Mouse (Mus musculus) splenic B cell, adult 2 months (primary cell): Measurements from ENCODE around the gene Nup153.

Experiments
- DNase-seq: peaks from one replicate; pipeline ENCODE4 v3.0.0-alpha.2; 2011; ENCODE audit warnings: low read depth, low spot score
- H3K27me3 ChIP-seq: 2 replicates; pipeline ENCODE4 v1.6.1; 2012; ENCODE audit warnings: mild to moderate bottlenecking, low read length, moderate library complexity, mixed read lengths; ENCODE audit not compliant: control insufficient read depth, poor library complexity, insufficient read depth, severe bottlenecking
- H3K36me3 ChIP-seq: 2 replicates; pipeline ENCODE4 v1.6.1; 2012; ENCODE audit warnings: mild to moderate bottlenecking, low read length, moderate library complexity, mixed read lengths; ENCODE audit not compliant: control insufficient read depth, poor library complexity, insufficient read depth, severe bottlenecking

The Nup153 gene

GRCm38 (mm10) chr13:46669048-46669619, 58.6 kb downstream of the Nup153 start, which contains the start of gene Fam8a1:
Fam8a1 (plus strand) TSS chr13:46669522.
- Histone ChIP-seq H3K36me3 (no peaks in the 10 kb centered on the region), H3K27me3 (peaks cover 1% of the 10 kb centered on the region; the same call in 1 of the 2 replicates)
- peak; percentile 92 for DNase-seq

- Histone ChIP-seq H3K27me3 (no peaks in the 10 kb centered on the region), H3K36me3 (no peaks in the 10 kb centered on the region)
- DNase-seq, result peak; percentile 71
Measured at GRCm38 (mm10) chr13:46663461-46663964, 64.2 kb downstream of the Nup153 start.

DNA sequence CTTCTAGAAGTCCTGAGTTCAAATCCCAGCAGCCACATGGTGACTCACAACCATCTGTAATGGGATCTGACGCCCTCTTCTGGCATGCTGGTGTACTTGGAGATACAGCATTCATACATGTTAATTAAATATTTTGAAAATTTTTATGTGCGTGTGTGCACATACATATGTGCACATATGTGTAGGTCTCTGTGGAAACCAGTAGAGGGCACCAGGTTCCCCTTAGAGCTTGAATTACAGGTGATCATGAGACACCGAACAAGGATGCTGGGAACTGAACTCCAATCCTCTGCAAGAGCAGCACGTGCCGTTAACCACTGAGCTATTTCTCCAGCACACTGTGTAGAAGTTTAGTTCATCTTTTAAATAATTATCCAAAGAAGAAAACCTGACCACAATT, 68.5 kb downstream of the Nup153 start:
- no peak for DNase-seq
- Histone ChIP-seq H3K27me3 (no peaks in the 10 kb centered on the region), H3K36me3 (no peaks in the 10 kb centered on the region)

- DNase-seq, result no peak
- Histone ChIP-seq H3K27me3 (no peaks in the 10 kb centered on the region), H3K36me3 (no peaks in the 10 kb centered on the region)
Measured at GRCm38 (mm10) chr13:46654566-46654965, 73.2 kb downstream of the Nup153 start.

DNA sequence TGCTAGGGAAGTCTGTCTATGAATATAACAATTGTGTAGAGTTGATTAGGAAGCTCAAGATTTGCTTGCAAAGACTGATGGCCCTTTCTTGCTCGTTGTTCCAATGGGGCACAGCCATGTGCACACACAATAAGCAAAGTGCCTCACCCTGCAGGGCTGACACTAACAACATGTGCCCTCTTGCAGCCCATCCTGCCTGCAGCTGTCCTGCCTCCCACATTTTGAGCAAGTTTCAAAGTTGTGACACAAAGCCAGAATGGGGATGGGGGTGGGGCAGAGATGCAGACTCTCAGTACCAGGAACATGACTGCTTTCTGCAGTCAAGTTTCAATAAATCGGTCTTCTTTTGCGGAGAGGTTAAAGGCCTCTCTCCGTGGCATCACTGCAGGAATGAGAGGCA, 74.1 kb downstream of the Nup153 start:
- Histone ChIP-seq H3K27me3 (no peaks in the 10 kb centered on the region), H3K36me3 (no peaks in the 10 kb centered on the region)
- no peak for DNase-seq

DNA sequence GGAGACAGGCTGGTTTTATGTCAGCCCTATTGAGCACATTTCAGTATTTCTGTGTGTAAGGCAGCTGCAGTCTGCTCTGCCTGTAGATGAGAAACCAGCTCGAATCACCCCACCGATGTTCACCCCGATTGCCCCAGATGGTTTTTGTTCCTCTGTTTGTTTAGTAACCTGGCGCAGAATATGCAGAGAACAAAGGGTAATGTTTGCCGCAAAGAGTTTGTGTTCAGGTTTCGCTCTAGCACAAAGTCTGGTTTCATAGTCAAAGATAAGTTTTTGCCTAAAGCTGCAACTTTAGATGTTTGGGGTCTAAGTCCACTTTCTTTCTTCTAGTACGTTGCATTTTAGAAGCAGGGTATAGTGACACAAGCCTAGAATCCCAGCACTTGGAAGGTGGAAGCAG, 75.1 kb downstream of the Nup153 start:
- H3K27me3 ChIP-seq, result no peaks in the 10 kb centered on the region
- no peaks in the 10 kb centered on the region for H3K36me3 ChIP-seq
- no peak for DNase-seq

DNA sequence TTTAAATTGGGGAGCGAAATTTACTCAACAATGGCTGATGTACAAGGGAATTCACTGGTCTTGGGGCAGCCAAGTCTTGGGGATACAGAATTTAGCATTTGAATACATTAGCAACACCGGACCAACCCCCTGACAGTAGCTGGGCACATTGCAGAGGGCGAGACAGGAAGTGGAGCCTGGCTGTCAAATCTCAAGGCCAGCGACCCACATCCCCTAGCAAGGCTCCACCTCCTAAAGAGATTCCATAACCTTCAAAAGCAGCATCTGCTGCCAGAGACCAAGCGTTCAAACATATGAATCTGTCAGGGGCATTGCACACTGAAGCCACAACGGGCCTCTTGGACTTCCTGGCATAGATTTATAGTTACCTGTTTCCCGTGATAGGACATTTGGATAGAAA, 75.9 kb downstream of the Nup153 start:
- H3K27me3 ChIP-seq, result no peaks in the 10 kb centered on the region
- DNase-seq, result no peak
- no peaks in the 10 kb centered on the region for H3K36me3 ChIP-seq

- Histone ChIP-seq H3K36me3 (no peaks in the 10 kb centered on the region), H3K27me3 (no peaks in the 10 kb centered on the region)
- DNase-seq, result no peak
Measured at GRCm38 (mm10) chr13:46645476-46645875, 82.3 kb downstream of the Nup153 start.

- DNase-seq, result no peak
- no peaks in the 10 kb centered on the region for H3K36me3 ChIP-seq
- H3K27me3 ChIP-seq, result no peaks in the 10 kb centered on the region
Measured at GRCm38 (mm10) chr13:46644175-46644574, 83.6 kb downstream of the Nup153 start.

DNA sequence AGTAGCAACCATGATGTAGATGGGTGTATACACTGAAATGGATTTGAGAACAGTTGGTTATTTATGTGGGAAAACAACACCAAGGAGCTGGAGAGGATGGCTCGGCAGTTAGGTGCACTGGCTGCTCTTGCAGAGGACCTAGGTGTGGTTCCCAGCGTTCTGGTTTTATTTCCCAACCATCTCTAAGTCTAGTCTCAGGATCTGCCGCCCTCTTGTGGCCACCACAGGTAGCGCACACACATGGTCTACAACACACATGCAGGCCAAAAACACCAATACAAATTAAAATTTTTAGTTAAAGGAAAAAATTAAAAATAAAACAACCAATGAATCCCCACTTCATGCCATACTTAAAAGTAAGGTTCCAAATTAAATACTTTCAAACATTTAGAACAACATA, 85.4 kb downstream of the Nup153 start:
- Histone ChIP-seq H3K36me3 (no peaks in the 10 kb centered on the region), H3K27me3 (no peaks in the 10 kb centered on the region)
- peak; percentile 27 for DNase-seq

- Histone ChIP-seq H3K36me3 (no peaks in the 10 kb centered on the region), H3K27me3 (no peaks in the 10 kb centered on the region)
- DNase-seq, result no peak
Measured at GRCm38 (mm10) chr13:46640608-46641468, 86.9 kb downstream of the Nup153 start.

- no peaks in the 10 kb centered on the region for H3K36me3 ChIP-seq
- DNase-seq, result peak; percentile 54
- H3K27me3 ChIP-seq, result no peaks in the 10 kb centered on the region
Measured at GRCm38 (mm10) chr13:46634133-46634488, 93.6 kb downstream of the Nup153 start.

GRCm38 (mm10) chr13:46633320-46634132, 94.2 kb downstream of the Nup153 start:
- no peaks in the 10 kb centered on the region for H3K27me3 ChIP-seq
- no peaks in the 10 kb centered on the region for H3K36me3 ChIP-seq
- no peak for DNase-seq

DNA sequence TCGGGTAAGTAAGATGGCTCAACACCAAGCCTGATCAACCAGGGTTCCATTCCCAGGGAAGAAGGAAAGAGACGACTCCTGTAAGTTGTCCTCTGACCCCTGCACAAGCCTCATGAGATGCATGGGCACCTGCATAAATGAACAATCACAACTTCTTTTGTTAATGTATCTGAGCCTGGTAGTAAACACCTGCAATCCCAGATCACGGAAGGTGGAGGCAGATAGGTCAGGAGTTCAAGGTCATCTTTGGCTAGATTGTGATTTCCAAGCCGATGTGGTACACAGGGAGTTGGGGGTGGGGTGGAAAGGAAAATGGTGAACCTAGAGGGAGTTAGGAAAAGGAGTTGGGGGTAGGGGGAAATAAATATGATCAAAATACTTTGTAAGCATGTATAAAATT, 94.9 kb downstream of the Nup153 start:
- H3K27me3 ChIP-seq, result no peaks in the 10 kb centered on the region
- DNase-seq, result no peak
- no peaks in the 10 kb centered on the region for H3K36me3 ChIP-seq
